ENCODE assay signal across 8 mouse cellular contexts in genomic region chr11:21370399-21371121, GRCm38 (mm10). TPM values are rescaled to one million over a fixed set of nuclear protein-coding genes. Genes with fewer than 3 reads are reported as not detected.
A peak's percentile ranks its signal among the peaks of the same experiment; 100 is the strongest.
DNase-seq lines count a peak whose midpoint lies in the region; ATAC-seq and TF ChIP-seq lines count a peak whose summit lies in the region.

No protein-coding gene starts in this region.

- TF ChIP-seq EP300 in lung, postnatal 0 days (IDR thresholded peaks at IDR 0.05) = no peak

- no peaks in the 10 kb centered on the region for H3K9me3 ChIP-seq in lung, postnatal 0 days (ENCODE audit: low read length)

- no peaks in the 10 kb centered on the region for H3K36me3 ChIP-seq in lung, postnatal 0 days (ENCODE audit: insufficient read depth, low read length)

- peak; percentile 26 for DNase-seq in MEL-GATA-1-ER (ENCODE audit: extremely low read depth, low read depth)
- DNase-seq in cerebellum, adult 11 months = peak; percentile 36
- DNase-seq in layer of hippocampus, adult 9-11 months = peak; percentile 77
- peak; percentile 94 for DNase-seq in lung, postnatal 0 days (ENCODE audit: low spot score)
- DNase-seq in ovary, adult 18-20 months (ENCODE audit: low spot score) = peak; percentile 86
- peak; percentile 85 to 90 for DNase-seq in thymus, postnatal 36 days

- H3K4me1 ChIP-seq in lung, postnatal 0 days (ENCODE audit: insufficient read depth, low read depth, low read length) = peaks cover 14% of the 10 kb centered on the region; the same call in 1 of the 2 replicates

- peak overlapping the region; percentile 84 for H3K4me3 ChIP-seq in lung, postnatal 0 days (ENCODE audit: low read depth, low read length)

- H3K27ac ChIP-seq in lung, postnatal 0 days (ENCODE audit: low read length) = peak overlapping the region; percentile 96

- no peaks in the 10 kb centered on the region for H3K27me3 ChIP-seq in lung, postnatal 0 days (replicated peaks; ENCODE audit: insufficient read depth, low read length)

- peak overlapping the region; percentile 52 for H3K4me2 ChIP-seq in lung, postnatal 0 days (replicated peaks; ENCODE audit: low read depth, low read length)

- peak overlapping the region; percentile 74 for H3K9ac ChIP-seq in lung, postnatal 0 days (replicated peaks; ENCODE audit: low read depth)

- under 1% methylated on average over 37 of the region's 69 CpGs for WGBS in lung, postnatal 0 days

- ATAC-seq in frontal cortex, adult (ENCODE audit: low TSS enrichment) = peak; percentile 56
- peak; percentile 57 to 68 for ATAC-seq in hematopoietic stem cell, adult 5-6 weeks (replicated peaks in 1 of 2; ENCODE audit: insufficient read depth in 1 of 2, low FRiP score in 2 of 2, low TSS enrichment in 1 of 2, low read depth in 1 of 2, poor library complexity in 2 of 2, severe bottlenecking in 2 of 2)
- ATAC-seq in lung, postnatal 0 days = peak; percentile 90

- peak; percentile 19; the same call in 1 of the 2 replicates for TF ChIP-seq CTCF in lung, postnatal 0 days (IDR thresholded peaks at IDR 0.05)

RNA-seq across cellular contexts. Expression of gene Ugp2, which starts 0.4 kb away (rescaled TPM):
- 52.4 and 67.0 TPM in 2 replicates for total RNA-seq in hematopoietic stem cell, adult 5-6 weeks (2017)
- polyA plus RNA-seq in lung, postnatal 0 days (2015; fragmentation: Nextera tagmentation; extraction: Ambion mirVana) = 76.4 and 92.6 TPM in 2 replicates

Comparison
In these comparisons a context has a peak if more than half of its experiments do, and no peak if none do; other contexts are left out.
1. Peak in every context shown above with its lines: DNase-seq, ATAC-seq, H3K4me3 ChIP-seq and H3K27ac ChIP-seq.
2. DNase-seq: peak in every context shown above with its lines; median percentile 94 in lung, postnatal 0 days; 88 in thymus, postnatal 36 days; 86 in ovary, adult 18-20 months; 77 in layer of hippocampus, adult 9-11 months; 36 in cerebellum, adult 11 months; 26 in MEL-GATA-1-ER.